Mouse (Mus musculus) subcutaneous adipose tissue, adult 2 months (tissue): ENCODE results near the gene Lix1. TPM values are rescaled to one million over a fixed set of nuclear protein-coding genes. Genes with fewer than 3 reads are reported as not detected.

Source experiments
- polyA plus RNA-seq: library from polyadenylated mRNA; depleted of rRNA; stranded (reverse); fragments of >200 nt; gene quantifications from 2 replicates; pipeline ENCODE4 v1.2.3, GENCODE M21; 2012; ENCODE audit warnings: low replicate concordance; rRNA removed

Lix1 gene
- 0.87 and 1.4 TPM in 2 replicates for polyA plus RNA-seq

DNA sequence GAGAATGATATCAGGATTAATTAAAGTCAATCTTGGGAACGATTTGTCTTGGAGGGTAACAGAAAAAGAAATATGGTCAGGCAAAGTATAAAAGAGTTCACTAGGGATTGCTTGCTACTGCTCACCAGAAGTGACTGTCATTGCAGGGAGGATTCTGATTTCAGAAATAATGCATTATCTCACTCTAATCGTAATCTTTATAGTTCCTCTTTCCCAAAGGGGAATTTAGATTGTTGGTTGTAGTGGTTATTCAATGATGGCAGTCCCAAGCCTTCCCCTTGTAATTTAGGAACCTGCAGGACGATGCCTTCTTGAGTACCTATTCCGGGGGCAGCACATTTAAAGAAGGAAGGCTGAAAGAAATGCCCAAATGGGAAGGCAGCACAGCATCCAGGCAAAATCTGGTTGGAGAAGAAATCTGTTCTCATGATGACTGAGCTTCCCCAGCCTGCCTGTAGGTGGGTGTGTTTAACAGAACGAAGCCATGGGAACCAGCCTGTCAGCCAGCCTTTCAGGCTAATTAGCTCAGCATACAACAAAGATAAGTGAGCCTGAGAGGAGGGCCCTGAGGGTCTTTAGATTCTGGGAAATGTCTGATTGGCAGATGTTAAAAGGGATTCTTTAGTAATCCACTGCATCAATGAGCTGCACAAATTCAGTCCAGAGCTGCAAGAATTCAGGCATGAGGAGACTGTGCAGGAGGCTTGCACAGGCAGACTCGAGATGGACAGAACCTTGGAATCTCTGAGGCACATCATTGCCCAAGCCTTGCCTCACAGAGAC, at the start of gene Lix1:
Lix1 (plus strand) TSS at position 451 of the 783 bp plus-strand sequence.

GRCm38 (mm10) chr17:17373918-17374910, 28.3 kb upstream of the Lix1 start, which contains the start of gene Riok2:
Gene Riok2, plus strand, starts transcription at chr17:17374309.

Other genes starting within 250 kb of the Lix1 start
- gene Riok2, start 28.4 kb upstream of the Lix1 start, polyA plus RNA-seq = 11.8 and 12.8 TPM in 2 replicates
- gene Lnpep, start 222.4 kb downstream of the Lix1 start, polyA plus RNA-seq = 13.8 and 15.7 TPM in 2 replicates